Mouse (Mus musculus): ENCODE measurements at regions not wholly inside any gene's neighbourhood (a gene's known extent, or its start where the extent isn't known, plus 50 kb on each side); places are given as distances from the start of the nearest gene placed in this dataset.

DNA sequence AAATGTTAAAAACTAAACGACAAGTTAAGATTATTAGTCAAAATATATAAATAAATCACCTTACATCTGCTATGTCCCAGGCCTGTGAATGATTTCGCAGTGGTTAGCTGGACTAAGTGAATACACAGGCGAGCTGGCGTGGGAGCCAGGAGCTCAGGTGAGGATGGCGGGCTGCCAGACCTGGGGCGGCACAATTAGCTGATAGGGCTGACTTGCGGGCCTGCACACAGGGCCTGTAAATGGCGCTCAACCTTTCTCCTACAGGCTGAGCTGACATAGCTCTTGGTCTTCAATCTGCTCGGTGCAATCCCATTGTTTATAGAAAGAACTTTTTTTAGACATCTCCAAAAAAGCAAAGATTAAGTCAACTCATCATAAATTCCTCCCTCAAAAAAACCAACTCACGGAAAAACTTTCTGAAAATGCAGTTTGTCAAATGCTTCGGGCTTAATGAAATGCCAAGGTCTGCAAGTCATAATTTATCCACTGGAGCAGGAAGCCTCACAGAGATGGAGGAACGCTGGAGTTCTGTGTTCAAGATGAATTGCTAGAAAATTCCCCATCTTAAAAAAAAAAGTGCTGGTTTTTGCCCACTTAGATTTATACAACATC, 312.7 kb upstream of the Nfe2l3 start:
- H3K27me3 ChIP-seq (ENCODE audit: control insufficient read depth, insufficient read depth, low read length), result no peaks in the 10 kb centered on the region
- no peak for TF ChIP-seq CTCF (IDR thresholded peaks at IDR 0.05; ENCODE audit: control insufficient read depth, insufficient read depth, insufficient replicate concordance, low read depth, low read length)
- no peak for TF ChIP-seq POLR2A (IDR thresholded peaks at IDR 0.05; ENCODE audit: control insufficient read depth, low read depth, low read length)
- H3K4me1 ChIP-seq (ENCODE audit: control insufficient read depth, insufficient read depth, low read length), result no peaks in the 10 kb centered on the region
- H3K4me3 ChIP-seq (ENCODE audit: control insufficient read depth, low read depth, low read length), result no peak overlapping the region
- no peak overlapping the region for H3K27ac ChIP-seq (ENCODE audit: control insufficient read depth, insufficient read depth, low read depth, low read length)
- no peaks in the 10 kb centered on the region for H3K36me3 ChIP-seq (ENCODE audit: control insufficient read depth, insufficient read depth, low read length)

DNA sequence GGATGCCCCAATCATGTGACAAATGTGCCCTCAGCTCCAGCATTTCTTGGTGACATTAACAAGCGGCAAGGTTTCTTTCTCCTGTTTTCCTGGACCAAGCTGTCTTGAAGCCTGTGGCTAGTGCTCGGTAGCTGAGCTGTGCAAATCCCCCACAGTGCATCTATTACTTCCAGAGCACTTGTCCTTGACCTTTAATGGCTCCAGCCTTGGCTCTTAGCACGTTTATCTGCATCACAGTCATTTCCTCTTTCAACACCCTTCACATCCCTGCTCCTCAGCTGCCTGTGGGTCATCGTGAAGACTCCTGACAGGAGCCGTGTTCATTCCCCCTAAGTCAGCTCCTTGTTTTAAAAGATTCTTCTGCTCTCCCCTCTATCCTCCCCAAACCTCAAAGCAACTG, 309.5 kb upstream of the Nfe2l3 start:
- no peaks in the 10 kb centered on the region for H3K27me3 ChIP-seq (ENCODE audit: control insufficient read depth, insufficient read depth, low read length)
- no peaks in the 10 kb centered on the region for H3K36me3 ChIP-seq (ENCODE audit: control insufficient read depth, insufficient read depth, low read length)
- no peak overlapping the region for H3K27ac ChIP-seq (ENCODE audit: control insufficient read depth, insufficient read depth, low read depth, low read length)
- TF ChIP-seq CTCF (IDR thresholded peaks at IDR 0.05; ENCODE audit: control insufficient read depth, insufficient read depth, insufficient replicate concordance, low read depth, low read length), result no peak
- no peak for TF ChIP-seq POLR2A (IDR thresholded peaks at IDR 0.05; ENCODE audit: control insufficient read depth, low read depth, low read length)
- no peak overlapping the region for H3K4me3 ChIP-seq (ENCODE audit: control insufficient read depth, low read depth, low read length)
- no peaks in the 10 kb centered on the region for H3K4me1 ChIP-seq (ENCODE audit: control insufficient read depth, insufficient read depth, low read length)

DNA sequence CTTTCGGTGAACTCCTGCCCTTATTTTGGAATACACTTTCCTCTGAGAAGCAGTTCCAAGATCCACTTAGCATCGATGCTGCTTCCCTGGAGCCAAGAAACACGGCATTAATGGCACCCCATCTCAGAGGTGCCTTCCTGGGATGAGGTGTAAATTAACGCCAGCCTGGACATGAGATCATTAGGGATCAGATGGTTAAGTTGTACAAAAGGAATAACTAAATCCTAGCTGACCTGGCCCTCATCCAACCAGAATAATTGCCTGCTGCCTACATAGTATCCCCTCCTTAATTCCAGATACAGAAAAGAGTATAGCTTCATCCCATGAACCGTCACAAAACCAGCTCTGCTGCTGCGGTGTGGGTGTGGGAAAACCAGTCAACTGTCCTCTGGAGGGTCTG, 304.6 kb upstream of the Nfe2l3 start:
- Histone ChIP-seq H3K36me3 (ENCODE audit: control insufficient read depth, insufficient read depth, low read length) (no peaks in the 10 kb centered on the region), H3K27me3 (ENCODE audit: control insufficient read depth, insufficient read depth, low read length) (no peaks in the 10 kb centered on the region), H3K27ac (ENCODE audit: control insufficient read depth, insufficient read depth, low read depth, low read length) (no peak overlapping the region), H3K4me1 (ENCODE audit: control insufficient read depth, insufficient read depth, low read length) (no peaks in the 10 kb centered on the region), H3K4me3 (ENCODE audit: control insufficient read depth, low read depth, low read length) (no peak overlapping the region)
- TF ChIP-seq POLR2A (IDR thresholded peaks at IDR 0.05; ENCODE audit: control insufficient read depth, low read depth, low read length) (no peak), CTCF (IDR thresholded peaks at IDR 0.05; ENCODE audit: control insufficient read depth, insufficient read depth, insufficient replicate concordance, low read depth, low read length) (no peak)

GRCm38 (mm10) chr6:51129096-51129495, 303.4 kb upstream of the Nfe2l3 start:
- no peaks in the 10 kb centered on the region for H3K36me3 ChIP-seq (ENCODE audit: control insufficient read depth, insufficient read depth, low read length)
- H3K4me3 ChIP-seq (ENCODE audit: control insufficient read depth, low read depth, low read length), result no peak overlapping the region
- TF ChIP-seq CTCF (IDR thresholded peaks at IDR 0.05; ENCODE audit: control insufficient read depth, insufficient read depth, insufficient replicate concordance, low read depth, low read length) (no peak), POLR2A (IDR thresholded peaks at IDR 0.05; ENCODE audit: control insufficient read depth, low read depth, low read length) (no peak)
- H3K27me3 ChIP-seq (ENCODE audit: control insufficient read depth, insufficient read depth, low read length), result no peaks in the 10 kb centered on the region
- H3K4me1 ChIP-seq (ENCODE audit: control insufficient read depth, insufficient read depth, low read length), result no peaks in the 10 kb centered on the region
- H3K27ac ChIP-seq (ENCODE audit: control insufficient read depth, insufficient read depth, low read depth, low read length), result no peak overlapping the region

DNA sequence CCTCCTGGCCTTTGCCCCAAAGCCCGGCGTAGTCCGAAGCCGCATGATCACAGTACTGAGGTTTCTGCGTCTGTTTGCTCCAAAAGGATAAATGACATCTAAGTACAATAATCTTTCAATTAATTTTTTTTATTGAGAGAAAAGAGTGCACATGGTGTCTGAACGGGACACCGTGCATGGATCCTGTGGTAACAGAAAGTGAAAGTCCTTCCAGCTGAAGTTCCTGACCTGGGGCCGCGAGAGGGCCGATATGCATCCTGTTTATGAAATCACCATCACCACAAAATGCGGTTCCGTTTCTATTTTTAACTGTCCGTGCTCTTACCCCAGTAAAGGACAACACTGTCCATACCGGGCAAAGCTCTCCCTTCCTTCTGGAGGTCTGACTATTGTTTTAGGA, 302.9 kb upstream of the Nfe2l3 start:
- no peak overlapping the region for H3K27ac ChIP-seq (ENCODE audit: control insufficient read depth, insufficient read depth, low read depth, low read length)
- H3K27me3 ChIP-seq (ENCODE audit: control insufficient read depth, insufficient read depth, low read length), result no peaks in the 10 kb centered on the region
- no peaks in the 10 kb centered on the region for H3K36me3 ChIP-seq (ENCODE audit: control insufficient read depth, insufficient read depth, low read length)
- no peak for TF ChIP-seq POLR2A (IDR thresholded peaks at IDR 0.05; ENCODE audit: control insufficient read depth, low read depth, low read length)
- no peak for TF ChIP-seq CTCF (IDR thresholded peaks at IDR 0.05; ENCODE audit: control insufficient read depth, insufficient read depth, insufficient replicate concordance, low read depth, low read length)
- H3K4me1 ChIP-seq (ENCODE audit: control insufficient read depth, insufficient read depth, low read length), result no peaks in the 10 kb centered on the region
- H3K4me3 ChIP-seq (ENCODE audit: control insufficient read depth, low read depth, low read length), result no peak overlapping the region

- TF ChIP-seq CTCF (IDR thresholded peaks at IDR 0.05; ENCODE audit: control insufficient read depth, insufficient read depth, insufficient replicate concordance, low read depth, low read length) (no peak), POLR2A (IDR thresholded peaks at IDR 0.05; ENCODE audit: control insufficient read depth, low read depth, low read length) (no peak)
- Histone ChIP-seq H3K27me3 (ENCODE audit: control insufficient read depth, insufficient read depth, low read length) (no peaks in the 10 kb centered on the region), H3K36me3 (ENCODE audit: control insufficient read depth, insufficient read depth, low read length) (no peaks in the 10 kb centered on the region), H3K27ac (ENCODE audit: control insufficient read depth, insufficient read depth, low read depth, low read length) (no peak overlapping the region), H3K4me1 (ENCODE audit: control insufficient read depth, insufficient read depth, low read length) (no peaks in the 10 kb centered on the region), H3K4me3 (ENCODE audit: control insufficient read depth, low read depth, low read length) (no peak overlapping the region)
Observed at GRCm38 (mm10) chr6:51144762-51145161, 287.7 kb upstream of the Nfe2l3 start.

DNA sequence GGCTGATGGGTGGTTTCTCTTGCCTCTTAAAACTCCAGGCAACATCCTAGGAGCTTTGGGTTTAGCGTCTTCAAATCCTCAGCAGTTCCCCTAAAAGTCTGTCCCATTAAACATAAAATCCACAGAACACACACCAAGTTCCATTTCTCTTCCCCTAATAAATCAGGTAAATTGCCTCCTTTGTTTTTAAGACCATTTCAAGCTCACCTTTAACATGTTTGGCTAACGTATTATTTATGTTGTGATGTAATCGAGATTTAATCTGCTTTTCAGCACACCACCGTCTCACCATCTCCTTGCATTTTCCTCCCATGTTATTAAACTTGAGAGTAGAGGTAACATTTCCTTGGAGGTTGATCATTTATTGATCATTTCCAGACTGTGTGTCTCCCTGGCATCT, 286.6 kb upstream of the Nfe2l3 start:
- H3K36me3 ChIP-seq (ENCODE audit: control insufficient read depth, insufficient read depth, low read length), result no peaks in the 10 kb centered on the region
- H3K27me3 ChIP-seq (ENCODE audit: control insufficient read depth, insufficient read depth, low read length), result no peaks in the 10 kb centered on the region
- H3K27ac ChIP-seq (ENCODE audit: control insufficient read depth, insufficient read depth, low read depth, low read length), result no peak overlapping the region
- no peaks in the 10 kb centered on the region for H3K4me1 ChIP-seq (ENCODE audit: control insufficient read depth, insufficient read depth, low read length)
- TF ChIP-seq POLR2A (IDR thresholded peaks at IDR 0.05; ENCODE audit: control insufficient read depth, low read depth, low read length), result no peak
- H3K4me3 ChIP-seq (ENCODE audit: control insufficient read depth, low read depth, low read length), result no peak overlapping the region

- H3K27ac ChIP-seq (ENCODE audit: control insufficient read depth, insufficient read depth, low read depth, low read length), result no peak overlapping the region
- H3K36me3 ChIP-seq (ENCODE audit: control insufficient read depth, insufficient read depth, low read length), result no peaks in the 10 kb centered on the region
- H3K4me3 ChIP-seq (ENCODE audit: control insufficient read depth, low read depth, low read length), result no peak overlapping the region
- H3K4me1 ChIP-seq (ENCODE audit: control insufficient read depth, insufficient read depth, low read length), result peaks cover 4% of the 10 kb centered on the region
- H3K27me3 ChIP-seq (ENCODE audit: control insufficient read depth, insufficient read depth, low read length), result no peaks in the 10 kb centered on the region
- TF ChIP-seq CTCF (IDR thresholded peaks at IDR 0.05; ENCODE audit: control insufficient read depth, insufficient read depth, insufficient replicate concordance, low read depth, low read length) (no peak), POLR2A (IDR thresholded peaks at IDR 0.05; ENCODE audit: control insufficient read depth, low read depth, low read length) (no peak)
Observed at GRCm38 (mm10) chr6:51148821-51149220, 283.6 kb upstream of the Nfe2l3 start.
